Mouse (Mus musculus) hindbrain, embryonic 11.5 days (tissue): ENCODE measurements at regions not wholly inside any gene's neighbourhood (a gene's known extent, or its start where the extent isn't known, plus 50 kb on each side); places are given as distances from the start of the nearest gene placed in this dataset.

Experiments
- ATAC-seq: fragments of 200-750 bp; cut with Nextera tagmentation; 2 replicates; pipeline ENCODE4 v1.8.0; 2017; ENCODE audit warnings: mild to moderate bottlenecking, moderate TSS enrichment, moderate library complexity; ENCODE audit not compliant: low FRiP score
- DNase-seq: peaks from one replicate; pipeline ENCODE4 v3.0.0-alpha.2; 2015; ENCODE audit warnings: low spot score
- H3K27ac ChIP-seq: fragments of 300-500 bp; sonication (generic); 2 replicates; pipeline ENCODE4 v1.5.1; 2014; ENCODE audit warnings: mild to moderate bottlenecking, low read depth, low read length
- H3K27me3 ChIP-seq: fragments of 300-500 bp; sonication (generic); 2 replicates; pipeline ENCODE4 v1.6.1; 2014; ENCODE audit warnings: mild to moderate bottlenecking, low read length, moderate library complexity, mixed read lengths; ENCODE audit not compliant: control insufficient read depth, insufficient read depth
- H3K36me3 ChIP-seq: fragments of 300-500 bp; sonication (generic); 2 replicates; pipeline ENCODE4 v1.6.1; 2014; ENCODE audit warnings: mild to moderate bottlenecking, low read length, moderate library complexity, mixed read lengths; ENCODE audit not compliant: control insufficient read depth, insufficient read depth
- H3K4me1 ChIP-seq: fragments of 300-500 bp; sonication (generic); replicated peaks from 2 replicates; pipeline ENCODE4 v1.6.1; 2014; ENCODE audit warnings: low read length, mixed read lengths; ENCODE audit not compliant: control insufficient read depth, insufficient read depth
- H3K4me2 ChIP-seq: fragments of 300-500 bp; sonication (generic); replicated peaks from 2 replicates; pipeline ENCODE4 v1.6.1; 2014; ENCODE audit warnings: mild to moderate bottlenecking, low read depth, low read length
- H3K4me3 ChIP-seq: fragments of 300-500 bp; sonication (generic); 2 replicates; pipeline ENCODE4 v1.5.1; 2014; ENCODE audit warnings: low read depth, low read length
- H3K9ac ChIP-seq: fragments of 300-500 bp; sonication (generic); 2 replicates; pipeline ENCODE4 v1.6.1; 2014; ENCODE audit warnings: low read depth, low read length
- H3K9me3 ChIP-seq: fragments of 300-500 bp; sonication (generic); 2 replicates; pipeline ENCODE4 v1.6.1; 2016; ENCODE audit warnings: low read length; ENCODE audit not compliant: control insufficient read depth
- WGBS: fragments of 180-500 bp; shearing (Covaris S2); extraction: QIAGEN DNeasy Blood & Tissue Kit; methylation state at CpG from one replicate; pipeline ENCODE4 v1.1.7; 2014; 5-methylcytosine and 5-hydroxymethylcytosine counted together

DNA sequence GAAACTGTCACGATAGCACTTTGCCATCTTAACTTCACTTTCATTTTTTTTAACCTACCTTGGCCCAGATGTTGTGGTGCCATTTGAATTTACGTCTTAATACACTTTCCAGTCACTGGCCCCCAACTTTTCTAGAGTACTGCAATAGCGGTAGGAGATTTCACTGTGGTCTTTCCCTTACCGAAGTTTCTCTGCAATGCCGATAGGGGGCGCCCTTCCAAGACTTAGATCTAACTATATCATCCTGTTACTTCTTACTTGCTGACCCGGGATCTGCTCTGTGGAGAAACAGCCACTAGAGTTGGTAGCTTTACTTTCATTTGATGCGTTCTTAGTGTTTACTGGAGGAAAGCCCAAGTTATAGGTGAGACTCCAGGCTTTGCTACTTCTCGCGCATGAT, 92.6 kb upstream of the Hmgn3 start:
- WGBS = 76% methylated on average over 10 of the region's 10 CpGs
- no peak overlapping the region for H3K4me3 ChIP-seq
- H3K4me2 ChIP-seq = no peak overlapping the region
- no peaks in the 10 kb centered on the region for H3K27me3 ChIP-seq
- no peak for ATAC-seq
- H3K27ac ChIP-seq = no peak overlapping the region
- H3K36me3 ChIP-seq = no peaks in the 10 kb centered on the region
- no peak overlapping the region for H3K9ac ChIP-seq
- no peaks in the 10 kb centered on the region for H3K9me3 ChIP-seq
- DNase-seq = no peak
- H3K4me1 ChIP-seq = no peaks in the 10 kb centered on the region

GRCm38 (mm10) chr9:83221866-83222265, 75.4 kb upstream of the Hmgn3 start:
- H3K4me3 ChIP-seq = no peak overlapping the region
- H3K4me1 ChIP-seq = no peaks in the 10 kb centered on the region
- no peak overlapping the region for H3K9ac ChIP-seq
- H3K27ac ChIP-seq = no peak overlapping the region
- no peak overlapping the region for H3K4me2 ChIP-seq
- H3K36me3 ChIP-seq = no peaks in the 10 kb centered on the region
- H3K27me3 ChIP-seq = no peaks in the 10 kb centered on the region
- no peaks in the 10 kb centered on the region for H3K9me3 ChIP-seq
- DNase-seq (no peak), ATAC-seq (no peak)

DNA sequence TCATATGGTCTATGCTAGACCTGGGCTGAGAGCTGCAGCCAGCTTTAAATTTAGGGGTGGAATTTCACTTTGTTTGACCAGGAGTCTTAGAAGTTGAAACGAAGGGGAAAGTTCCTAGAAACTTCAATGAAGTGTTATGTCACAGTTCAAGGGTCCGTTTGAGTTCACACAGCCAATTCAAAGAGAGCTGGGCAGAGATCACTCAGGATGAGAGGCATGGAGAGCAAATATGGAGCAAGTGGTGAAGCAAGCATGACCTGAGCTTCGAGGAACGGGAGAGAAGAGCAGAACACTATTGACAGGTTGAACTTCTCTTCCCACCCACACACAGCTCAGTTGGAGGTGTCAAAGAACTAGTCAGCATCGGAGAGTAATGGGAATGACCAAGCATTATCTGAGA, 56.1 kb upstream of the Hmgn3 start:
- Histone ChIP-seq H3K27me3 (no peaks in the 10 kb centered on the region), H3K4me3 (no peak overlapping the region), H3K9ac (no peak overlapping the region), H3K4me1 (no peaks in the 10 kb centered on the region), H3K9me3 (no peaks in the 10 kb centered on the region), H3K4me2 (no peak overlapping the region), H3K36me3 (no peaks in the 10 kb centered on the region), H3K27ac (no peak overlapping the region)
- DNase-seq (no peak), ATAC-seq (no peak)
- WGBS = 85% methylated on average over 5 of the region's 5 CpGs

DNA sequence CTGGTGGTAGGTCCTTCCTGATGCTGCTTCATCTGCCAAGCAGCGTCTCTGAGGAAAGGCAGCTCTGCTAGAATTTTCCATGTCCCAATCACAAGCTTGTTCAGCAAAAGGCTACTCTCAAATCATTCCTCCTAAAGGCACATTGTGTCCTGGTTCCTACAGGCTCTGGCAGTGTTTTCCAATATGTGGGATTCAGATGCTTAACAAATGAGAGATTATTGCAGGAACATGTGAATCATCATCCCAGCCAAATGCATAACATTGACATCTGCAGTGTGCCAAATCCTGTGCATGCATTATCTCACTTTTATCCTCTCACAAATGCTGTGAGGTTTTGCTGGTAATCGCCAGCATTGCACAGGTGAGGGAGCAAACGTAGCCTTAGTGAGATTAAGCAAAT, 53.3 kb upstream of the Hmgn3 start:
- H3K9ac ChIP-seq = no peak overlapping the region
- no peaks in the 10 kb centered on the region for H3K4me1 ChIP-seq
- H3K4me2 ChIP-seq = no peak overlapping the region
- H3K36me3 ChIP-seq = no peaks in the 10 kb centered on the region
- no peak overlapping the region for H3K27ac ChIP-seq
- H3K9me3 ChIP-seq = no peaks in the 10 kb centered on the region
- H3K4me3 ChIP-seq = no peak overlapping the region
- no peak for ATAC-seq
- H3K27me3 ChIP-seq = no peaks in the 10 kb centered on the region
- no peak for DNase-seq
- WGBS = 89% methylated on average over 3 of the region's 3 CpGs

DNA sequence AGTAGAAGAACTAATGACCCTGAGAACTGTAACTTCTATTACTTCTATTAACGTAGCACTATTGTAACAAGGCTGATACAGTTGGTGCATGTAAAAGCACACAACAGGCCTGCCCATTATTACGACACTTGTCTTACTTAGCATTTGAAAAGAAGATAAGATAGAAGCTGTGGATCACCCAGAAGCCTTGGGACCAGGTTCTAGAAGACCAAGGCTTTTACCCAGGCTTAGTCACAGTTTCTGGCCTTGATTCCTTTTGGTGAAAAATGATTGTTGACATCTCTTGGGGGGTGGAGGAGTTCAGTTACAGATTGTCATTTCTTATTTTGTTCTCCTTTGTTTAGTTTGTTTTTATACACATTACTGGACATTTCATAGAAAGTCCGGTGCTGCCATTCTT, 52.7 kb upstream of the Hmgn3 start:
- Histone ChIP-seq H3K4me1 (no peaks in the 10 kb centered on the region), H3K9ac (no peak overlapping the region), H3K27me3 (no peaks in the 10 kb centered on the region), H3K9me3 (no peaks in the 10 kb centered on the region), H3K4me2 (no peak overlapping the region), H3K27ac (no peak overlapping the region), H3K36me3 (no peaks in the 10 kb centered on the region), H3K4me3 (no peak overlapping the region)
- ATAC-seq = no peak
- WGBS = 92% methylated on average over 3 of the region's 3 CpGs
- no peak for DNase-seq

- Histone ChIP-seq H3K9ac (no peak overlapping the region), H3K4me3 (no peak overlapping the region), H3K36me3 (no peaks in the 10 kb centered on the region), H3K27me3 (no peaks in the 10 kb centered on the region), H3K27ac (no peak overlapping the region), H3K4me2 (no peak overlapping the region), H3K9me3 (no peaks in the 10 kb centered on the region), H3K4me1 (no peaks in the 10 kb centered on the region)
- WGBS = 84% methylated on average over 5 of the region's 5 CpGs
- ATAC-seq (no peak), DNase-seq (no peak)
These were observed 50.5 kb upstream of the Hmgn3 start for GRCm38 (mm10) chr9:83197013-83197412.
